Mouse (Mus musculus) forebrain, embryonic 13.5 days (tissue): ENCODE data around the gene Fndc3b. TPM values are rescaled to one million over a fixed set of nuclear protein-coding genes. Genes with fewer than 3 reads are reported as not detected.

Experiments used
- ATAC-seq: fragments of 200-750 bp; cut with Nextera tagmentation; 2 replicates; pipeline ENCODE4 v1.8.0; 2017
- H3K27ac ChIP-seq: fragments of 300-500 bp; sonication (generic); 2 replicates; pipeline ENCODE4 v1.5.1; 2015; ENCODE audit warnings: inconsistent platforms, mild to moderate bottlenecking, moderate library complexity
- H3K27me3 ChIP-seq: fragments of 300-500 bp; sonication (generic); 2 replicates; pipeline ENCODE4 v1.6.1; 2015; ENCODE audit warnings: mild to moderate bottlenecking, inconsistent platforms
- H3K36me3 ChIP-seq: fragments of 300-500 bp; sonication (generic); 2 replicates; pipeline ENCODE4 v1.6.1; 2015; ENCODE audit warnings: mild to moderate bottlenecking, inconsistent platforms; ENCODE audit not compliant: poor library complexity, severe bottlenecking
- H3K4me1 ChIP-seq: fragments of 300-500 bp; sonication (generic); 2 replicates; pipeline ENCODE4 v1.6.1; 2015; ENCODE audit warnings: inconsistent platforms
- H3K4me2 ChIP-seq: fragments of 300-500 bp; sonication (generic); 2 replicates; pipeline ENCODE4 v1.6.1; 2015; ENCODE audit warnings: inconsistent platforms, mild to moderate bottlenecking, moderate library complexity
- H3K4me3 ChIP-seq: fragments of 300-500 bp; sonication (generic); 2 replicates; pipeline ENCODE4 v1.5.1; 2015; ENCODE audit warnings: mild to moderate bottlenecking, inconsistent platforms
- H3K9ac ChIP-seq: fragments of 300-500 bp; sonication (generic); 2 replicates; pipeline ENCODE4 v1.6.1; 2015; ENCODE audit warnings: mild to moderate bottlenecking, inconsistent platforms
- H3K9me3 ChIP-seq: fragments of 300-500 bp; sonication (generic); replicated peaks from 2 replicates; pipeline ENCODE4 v1.6.1; 2016; ENCODE audit warnings: inconsistent platforms
- WGBS: fragments of 180-500 bp; shearing (Covaris S2); methylation state at CpG from one replicate; pipeline ENCODE4 v1.1.7; 2015; 5-methylcytosine and 5-hydroxymethylcytosine counted together
- polyA plus RNA-seq: library from polyadenylated mRNA; unstranded; fragments of >200 nt; fragmentation: Nextera tagmentation; extraction: Ambion mirVana; gene quantifications from 2 replicates; pipeline ENCODE4 v1.2.1, GENCODE M21; 2015

Gene Fndc3b
- 5.6 and 6.6 TPM in 2 replicates for polyA plus RNA-seq

DNA sequence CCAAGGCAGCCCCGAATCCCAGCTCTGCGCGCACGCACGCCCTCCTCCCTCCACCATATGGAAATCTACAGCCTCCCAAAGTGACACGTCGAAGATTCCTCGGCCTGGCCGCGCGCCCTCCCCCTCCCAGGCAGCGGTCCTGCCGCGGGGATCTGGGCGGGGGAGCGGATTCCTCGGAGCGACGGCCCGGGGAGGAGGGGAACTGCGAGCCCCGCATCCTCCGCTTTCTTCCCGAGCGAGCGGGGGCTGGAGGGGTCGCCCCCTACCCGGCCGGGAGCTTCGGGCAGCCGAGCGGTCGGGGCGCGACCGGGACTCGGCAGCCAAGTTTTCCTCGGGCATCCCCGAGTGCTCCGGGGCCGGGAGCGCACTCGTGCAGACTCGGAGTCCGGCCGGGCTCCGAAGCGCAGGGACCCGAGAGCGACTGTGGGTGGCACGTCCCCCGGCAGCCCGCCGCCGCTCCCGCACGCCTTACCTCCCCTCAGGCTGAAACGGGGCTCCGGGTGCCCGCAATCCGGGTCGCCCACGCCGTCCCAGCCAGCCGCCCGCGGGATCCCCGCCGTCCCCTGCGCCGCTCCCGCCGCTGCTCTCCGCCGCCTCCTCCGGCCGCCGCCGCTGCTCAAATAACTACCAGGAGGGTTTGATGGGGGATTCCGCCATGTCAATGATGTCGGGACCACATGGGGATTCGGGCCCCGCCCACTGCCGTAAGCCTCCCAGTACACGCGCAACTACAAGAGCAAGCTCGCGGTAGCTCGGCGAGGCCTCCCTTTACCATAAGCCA, at the start of gene Fndc3b:
TSS of gene Fndc3b (minus strand) at position 660 of the 781 bp plus-strand sequence.
- Histone ChIP-seq H3K4me3 (peak within 1 kb of the TSS; percentile 83), H3K4me2 (peak within 1 kb of the TSS; percentile 77), H3K27ac (peak within 1 kb of the TSS; percentile 95), H3K9ac (peak within 1 kb of the TSS; percentile 86), H3K27me3 (0 out of 2 replicates have a peak, but pooled peaks cover 5% of the 10 kb centered on the region), H3K4me1 (peaks cover 13% of the 10 kb centered on the region), H3K36me3 (no peaks in the 10 kb centered on the region), H3K9me3 (no peaks in the 10 kb centered on the region)
- under 1% methylated on average over 68 of the region's 90 CpGs for WGBS
- ATAC-seq, result peak; percentile 97

DNA sequence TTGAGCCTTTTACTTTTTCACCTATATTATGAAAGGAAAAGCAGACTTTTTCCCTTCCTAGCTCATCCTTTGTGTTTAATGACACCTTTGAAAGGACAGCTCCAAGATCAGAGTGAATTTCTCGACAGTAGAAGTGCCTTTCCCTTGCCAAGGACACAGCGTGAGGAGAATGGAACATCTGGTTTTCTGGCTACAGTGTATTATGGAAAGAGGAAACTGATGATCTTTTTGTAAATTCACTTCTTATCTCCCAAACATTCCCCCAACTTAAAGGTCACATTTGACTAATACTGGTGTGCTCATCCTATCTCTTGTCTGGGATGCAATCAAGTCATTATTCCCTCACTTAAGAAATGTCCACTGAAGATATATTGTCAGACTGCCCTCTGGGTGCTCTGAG, 49.2 kb upstream of the Fndc3b start:
- WGBS, result 87% methylated on average over 2 of the region's 2 CpGs

DNA sequence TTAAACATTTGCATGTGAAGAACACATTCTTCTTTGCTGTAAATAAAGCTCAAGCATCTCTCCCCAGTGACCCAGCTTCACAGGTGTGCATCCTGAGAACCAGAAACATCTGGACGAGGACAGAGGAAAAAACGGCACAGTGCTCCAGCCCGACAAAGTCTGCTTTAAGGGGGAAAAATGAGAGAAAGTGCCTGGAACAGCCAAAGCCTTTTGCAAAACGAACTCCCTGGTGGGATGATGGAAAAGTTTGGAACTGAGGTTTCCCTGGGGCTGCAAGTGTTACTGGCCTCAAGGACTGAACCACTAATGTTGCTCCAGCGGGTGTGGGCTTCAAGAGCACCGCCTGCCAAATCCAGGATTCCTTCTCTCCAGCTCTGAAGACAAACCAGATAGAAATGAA, 47.9 kb upstream of the Fndc3b start:
- no peaks in the 10 kb centered on the region for H3K9me3 ChIP-seq
- WGBS, result 65% methylated on average over 6 of the region's 6 CpGs
- no peak overlapping the region for H3K4me3 ChIP-seq
- H3K9ac ChIP-seq, result no peak overlapping the region
- H3K36me3 ChIP-seq, result no peaks in the 10 kb centered on the region
- ATAC-seq, result no peak
- H3K27me3 ChIP-seq, result no peaks in the 10 kb centered on the region
- H3K4me2 ChIP-seq, result no peak overlapping the region
- H3K4me1 ChIP-seq, result no peaks in the 10 kb centered on the region
- H3K27ac ChIP-seq, result no peak overlapping the region

More for the DNA sequence above, 49.2 kb upstream of the Fndc3b start:
- Histone ChIP-seq H3K4me1 (no peaks in the 10 kb centered on the region), H3K27me3 (no peaks in the 10 kb centered on the region), H3K27ac (no peak overlapping the region), H3K9me3 (no peaks in the 10 kb centered on the region), H3K36me3 (no peaks in the 10 kb centered on the region), H3K4me2 (no peak overlapping the region), H3K4me3 (no peak overlapping the region), H3K9ac (no peak overlapping the region)
- ATAC-seq, result no peak

DNA sequence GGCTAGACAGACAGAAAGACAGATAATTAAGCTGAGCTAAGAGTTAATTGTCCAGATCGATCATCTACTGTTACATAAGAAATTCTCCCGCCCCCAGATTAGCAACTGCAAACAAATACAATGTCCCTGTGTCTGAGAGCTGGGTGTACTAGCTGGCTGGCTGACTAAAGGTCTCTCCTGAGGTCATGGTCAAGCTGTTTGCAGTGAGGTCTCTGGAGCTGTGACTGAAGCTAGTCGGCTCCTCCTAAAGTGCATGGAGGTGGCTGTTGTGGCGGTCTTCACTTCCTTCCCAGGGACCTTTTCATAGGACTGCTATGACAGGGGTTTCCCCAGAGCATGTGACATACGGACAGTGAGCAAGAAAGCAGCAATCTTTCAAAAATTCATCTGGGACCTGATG, 40.5 kb upstream of the Fndc3b start:
- Histone ChIP-seq H3K9me3 (no peaks in the 10 kb centered on the region), H3K9ac (no peak overlapping the region), H3K27ac (no peak overlapping the region), H3K36me3 (no peaks in the 10 kb centered on the region), H3K27me3 (no peaks in the 10 kb centered on the region), H3K4me3 (no peak overlapping the region), H3K4me2 (no peak overlapping the region), H3K4me1 (no peaks in the 10 kb centered on the region)
- WGBS, result 76% methylated on average over 5 of the region's 5 CpGs
- no peak for ATAC-seq

DNA sequence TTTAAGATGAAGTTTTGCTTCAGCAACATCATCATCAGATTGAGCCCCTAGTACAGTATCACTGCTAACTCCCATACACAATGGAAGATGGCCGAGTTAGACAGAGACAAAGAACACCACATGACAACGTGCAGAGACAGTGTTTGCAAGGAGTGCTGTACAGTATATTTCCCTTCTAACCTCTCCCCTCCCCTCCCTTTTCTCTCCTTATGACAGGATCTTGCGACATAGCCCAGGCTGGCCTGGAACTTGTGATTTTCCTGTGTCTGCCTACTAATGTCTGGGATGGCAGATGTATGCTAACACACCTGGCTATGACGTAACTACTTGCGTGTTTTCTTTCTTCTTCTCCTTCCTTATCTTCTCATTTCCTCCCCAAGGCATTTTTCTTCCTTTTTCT, 40.0 kb upstream of the Fndc3b start:
- no peak for ATAC-seq
- Histone ChIP-seq H3K4me2 (no peak overlapping the region), H3K36me3 (no peaks in the 10 kb centered on the region), H3K9ac (no peak overlapping the region), H3K27me3 (no peaks in the 10 kb centered on the region), H3K9me3 (no peaks in the 10 kb centered on the region), H3K4me3 (no peak overlapping the region), H3K4me1 (no peaks in the 10 kb centered on the region), H3K27ac (no peak overlapping the region)
- 90% methylated on average over 5 of the region's 5 CpGs for WGBS

DNA sequence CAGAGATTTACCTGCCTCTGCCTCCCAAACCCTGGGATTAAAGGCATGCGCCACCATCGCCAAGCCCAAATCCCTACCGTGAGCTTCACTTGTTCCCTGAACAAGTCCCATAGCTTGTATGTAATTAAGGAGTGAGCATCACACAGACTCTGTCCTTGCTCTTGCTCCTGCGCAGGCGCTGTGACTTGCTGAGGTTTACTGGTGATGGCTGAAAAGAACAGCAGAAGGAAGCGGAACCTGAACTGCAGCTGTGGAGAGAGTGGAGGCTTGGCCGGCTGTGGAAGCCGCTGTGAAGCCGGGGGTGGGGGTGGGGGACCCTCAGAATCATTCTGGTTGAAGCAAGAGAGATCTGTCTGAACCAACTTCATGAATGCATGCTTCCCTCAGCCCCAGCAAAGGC, 34.5 kb upstream of the Fndc3b start:
- ATAC-seq, result no peak
- H3K4me3 ChIP-seq, result no peak overlapping the region
- no peaks in the 10 kb centered on the region for H3K27me3 ChIP-seq
- H3K4me2 ChIP-seq, result no peak overlapping the region
- H3K36me3 ChIP-seq, result no peaks in the 10 kb centered on the region
- 94% methylated on average over 9 of the region's 9 CpGs for WGBS
- H3K4me1 ChIP-seq, result no peaks in the 10 kb centered on the region
- no peak overlapping the region for H3K9ac ChIP-seq
- H3K9me3 ChIP-seq, result no peaks in the 10 kb centered on the region
- H3K27ac ChIP-seq, result no peak overlapping the region

DNA sequence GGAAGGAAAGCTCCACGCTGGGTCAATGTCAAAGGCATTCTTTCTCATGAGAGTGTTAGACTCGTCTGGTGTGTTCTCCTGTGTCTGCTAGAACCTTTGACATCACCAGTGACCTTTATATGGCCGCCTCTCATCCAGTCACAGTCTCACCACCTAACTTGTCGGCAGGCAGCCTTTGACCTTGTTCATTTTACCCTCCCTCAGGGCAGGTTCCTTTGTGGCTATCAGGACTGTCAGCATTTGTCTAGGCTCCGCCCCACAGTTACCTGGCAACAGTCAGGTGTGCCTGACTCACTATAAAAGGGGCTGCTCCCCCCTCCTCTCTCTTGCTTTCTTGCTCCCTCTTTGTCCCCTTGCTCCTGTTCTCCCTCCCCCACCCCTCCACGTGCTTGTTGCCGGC, 33.6 kb upstream of the Fndc3b start:
- Histone ChIP-seq H3K9ac (no peak overlapping the region), H3K27ac (no peak overlapping the region), H3K4me1 (no peaks in the 10 kb centered on the region), H3K4me3 (no peak overlapping the region), H3K4me2 (no peak overlapping the region), H3K9me3 (no peaks in the 10 kb centered on the region), H3K36me3 (no peaks in the 10 kb centered on the region), H3K27me3 (no peaks in the 10 kb centered on the region)
- 54% methylated on average over 7 of the region's 7 CpGs for WGBS
- ATAC-seq, result no peak

DNA sequence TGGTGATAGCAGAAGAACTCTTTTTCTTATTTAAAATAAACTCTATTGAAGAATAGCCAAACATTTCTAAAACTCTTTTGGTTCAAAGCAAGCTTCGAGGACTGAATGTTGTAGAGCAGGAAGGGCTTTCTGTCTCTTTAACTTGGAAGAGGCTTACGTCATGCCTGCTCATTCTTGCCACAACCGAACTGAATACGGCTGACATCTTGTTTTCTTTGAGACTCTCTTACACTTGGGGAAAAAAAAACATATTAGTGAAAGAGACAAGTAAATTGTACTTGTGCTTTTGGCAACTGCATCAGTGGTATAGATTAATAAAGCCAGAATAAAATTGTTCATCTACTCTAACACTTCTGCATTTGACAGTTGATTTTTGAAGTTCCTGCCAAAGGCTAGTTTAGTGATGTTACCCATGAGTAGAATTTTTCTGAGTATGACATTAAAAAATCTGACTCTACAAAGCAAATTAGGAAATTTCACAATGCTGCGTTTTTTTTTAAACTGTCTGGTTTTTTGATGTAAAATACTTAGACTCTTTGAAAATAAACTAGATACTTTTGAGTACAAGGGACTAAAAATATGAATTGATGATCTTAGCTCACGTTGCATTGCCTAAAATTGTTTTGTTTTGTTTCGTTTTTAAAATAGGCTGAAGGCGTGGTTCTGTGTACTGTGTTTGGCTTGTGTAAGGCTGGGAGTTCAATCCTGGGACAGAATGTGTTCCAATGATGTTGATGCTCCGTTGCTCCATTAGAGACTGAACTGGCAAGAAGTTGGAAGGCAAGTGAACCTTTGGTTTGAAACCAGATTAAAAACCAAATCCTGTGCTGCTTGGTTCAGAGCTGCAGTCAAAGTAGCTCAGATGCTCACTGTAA, 32.4 kb upstream of the Fndc3b start:
- 82% methylated on average over 9 of the region's 9 CpGs for WGBS

DNA sequence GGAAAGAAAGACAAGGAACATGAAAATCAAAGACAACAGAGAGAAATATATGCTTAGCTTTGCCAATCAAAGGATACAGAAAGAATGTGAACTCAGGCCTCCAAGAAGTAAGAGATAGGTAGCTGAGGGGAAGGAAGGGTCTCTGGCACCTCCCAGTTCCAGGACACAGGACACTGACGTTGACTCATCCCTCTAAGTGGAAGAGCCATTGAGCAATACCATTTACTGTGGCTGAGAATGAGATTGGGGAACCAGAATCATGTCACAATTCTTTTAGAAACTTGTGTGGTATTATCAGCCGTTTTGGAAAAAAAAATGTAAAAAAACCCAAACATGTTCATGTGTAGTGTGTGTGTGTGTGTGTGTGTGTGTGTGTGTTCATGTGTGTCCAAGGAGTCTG, 31.0 kb upstream of the Fndc3b start:
- no peak overlapping the region for H3K4me3 ChIP-seq
- H3K9me3 ChIP-seq, result no peaks in the 10 kb centered on the region
- H3K4me2 ChIP-seq, result no peak overlapping the region
- H3K9ac ChIP-seq, result no peak overlapping the region
- H3K4me1 ChIP-seq, result no peaks in the 10 kb centered on the region
- ATAC-seq, result no peak
- no peaks in the 10 kb centered on the region for H3K27me3 ChIP-seq
- WGBS, result 75% methylated on average over 2 of the region's 2 CpGs
- no peak overlapping the region for H3K27ac ChIP-seq
- H3K36me3 ChIP-seq, result no peaks in the 10 kb centered on the region

More for the DNA sequence above, 32.4 kb upstream of the Fndc3b start:
- Histone ChIP-seq H3K4me3 (no peak overlapping the region), H3K27ac (no peak overlapping the region), H3K4me2 (no peak overlapping the region), H3K9ac (no peak overlapping the region), H3K27me3 (no peaks in the 10 kb centered on the region), H3K4me1 (no peaks in the 10 kb centered on the region), H3K9me3 (no peaks in the 10 kb centered on the region), H3K36me3 (no peaks in the 10 kb centered on the region)
- no peak for ATAC-seq

DNA sequence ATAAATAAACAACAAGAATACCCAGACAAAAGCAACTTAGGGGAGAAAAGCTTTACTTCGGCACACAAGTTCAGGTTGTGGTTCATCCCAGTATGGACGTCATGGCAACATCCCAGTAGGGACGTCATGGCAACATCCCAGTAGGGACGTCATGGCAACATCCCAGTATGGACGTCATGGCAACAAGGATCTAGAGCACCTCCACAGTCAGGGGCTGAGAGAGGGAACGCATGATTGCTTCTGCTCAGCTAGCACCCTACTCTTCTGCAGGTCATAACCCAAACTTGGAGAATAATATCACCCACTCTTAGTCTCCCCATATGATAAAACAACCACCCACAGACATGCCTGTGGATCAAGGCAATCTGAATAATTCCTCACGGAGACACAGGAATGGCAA, 29.0 kb upstream of the Fndc3b start:
- WGBS, result 75% methylated on average over 7 of the region's 7 CpGs
- no peak for ATAC-seq
- Histone ChIP-seq H3K9ac (no peak overlapping the region), H3K9me3 (no peaks in the 10 kb centered on the region), H3K27ac (no peak overlapping the region), H3K27me3 (no peaks in the 10 kb centered on the region), H3K4me3 (no peak overlapping the region), H3K36me3 (no peaks in the 10 kb centered on the region), H3K4me2 (no peak overlapping the region), H3K4me1 (peaks cover 2% of the 10 kb centered on the region; the same call in 1 of the 2 replicates)

DNA sequence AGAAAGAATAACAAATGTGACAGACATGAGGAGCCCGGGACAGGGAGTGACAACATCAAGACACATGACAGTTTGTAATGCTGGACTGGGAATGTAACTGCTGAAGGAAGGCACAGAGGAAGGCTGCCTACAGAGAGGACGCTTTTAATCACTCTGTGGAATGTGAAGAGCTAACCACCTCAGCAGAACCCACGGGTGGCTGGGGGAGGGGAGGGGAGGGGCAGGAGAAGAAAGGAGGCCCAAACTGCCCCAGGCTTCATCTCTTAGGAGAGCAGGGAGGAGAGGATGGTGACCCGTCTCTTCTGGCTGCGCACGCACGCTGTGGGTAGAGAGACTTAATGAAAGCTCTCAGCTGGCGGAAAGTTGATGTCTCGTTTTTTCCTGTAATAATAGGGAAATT, 25.1 kb upstream of the Fndc3b start:
- no peaks in the 10 kb centered on the region for H3K36me3 ChIP-seq
- no peak overlapping the region for H3K9ac ChIP-seq
- H3K9me3 ChIP-seq, result no peaks in the 10 kb centered on the region
- no peak overlapping the region for H3K4me3 ChIP-seq
- H3K4me1 ChIP-seq, result peaks cover 2% of the 10 kb centered on the region; the same call in 1 of the 2 replicates
- no peaks in the 10 kb centered on the region for H3K27me3 ChIP-seq
- 11% methylated on average over 9 of the region's 9 CpGs for WGBS
- peak overlapping the region; percentile 29 for H3K4me2 ChIP-seq
- peak; percentile 70; the same call in 1 of the 2 replicates for ATAC-seq
- H3K27ac ChIP-seq, result no peak overlapping the region

DNA sequence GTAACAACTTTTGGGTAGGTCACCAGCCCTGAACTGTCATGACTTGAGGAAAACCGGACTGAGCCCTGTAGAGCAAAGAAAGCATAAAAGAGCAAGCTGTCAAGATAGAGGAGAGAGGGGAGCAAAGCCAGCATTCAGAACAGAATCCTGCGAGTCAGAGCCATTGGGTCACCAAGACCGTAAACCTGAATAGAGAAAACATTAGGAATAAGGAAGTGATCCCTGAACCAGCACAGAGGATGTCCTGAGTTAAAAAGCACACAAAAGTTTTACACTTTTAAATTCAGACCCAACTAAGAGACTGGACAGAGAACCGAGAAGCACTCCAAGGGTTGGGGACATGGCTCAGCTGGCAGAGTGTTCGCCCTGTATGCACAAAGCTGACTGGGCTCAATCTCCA, 24.0 kb upstream of the Fndc3b start:
- no peak for ATAC-seq

More for the DNA sequence above, 24.0 kb upstream of the Fndc3b start:
- Histone ChIP-seq H3K27me3 (no peaks in the 10 kb centered on the region), H3K4me2 (no peak overlapping the region), H3K4me1 (peaks cover 2% of the 10 kb centered on the region; the same call in 1 of the 2 replicates), H3K4me3 (no peak overlapping the region), H3K36me3 (no peaks in the 10 kb centered on the region), H3K27ac (no peak overlapping the region), H3K9me3 (no peaks in the 10 kb centered on the region), H3K9ac (no peak overlapping the region)
- 78% methylated on average over 5 of the region's 5 CpGs for WGBS
